Mouse (Mus musculus) kidney, adult 2 months (tissue): ENCODE measurements around the gene Primpol. TPM values are rescaled to one million over a fixed set of nuclear protein-coding genes. Genes with fewer than 3 reads are reported as not detected.

Source experiments
- DNase-seq: peaks from one replicate; pipeline ENCODE4 v3.0.0; 2021
- H3K27ac ChIP-seq: fragments of 200-500 bp; 2 replicates; pipeline ENCODE4 v1.5.1; 2012; ENCODE audit warnings: low read depth, low read length, control low read depth, inconsistent platforms; ENCODE audit not compliant: insufficient read depth
- H3K27me3 ChIP-seq: fragments of 200-500 bp; replicated peaks from 2 replicates; pipeline ENCODE4 v1.6.1; 2012; ENCODE audit warnings: mild to moderate bottlenecking, moderate library complexity, low read length, inconsistent platforms; ENCODE audit not compliant: control insufficient read depth, insufficient read depth
- H3K36me3 ChIP-seq: fragments of 200-500 bp; 2 replicates; pipeline ENCODE4 v1.6.1; 2012; ENCODE audit warnings: mild to moderate bottlenecking, moderate library complexity, low read length, inconsistent platforms; ENCODE audit not compliant: control insufficient read depth, insufficient read depth
- H3K4me1 ChIP-seq: fragments of 200-500 bp; 2 replicates; pipeline ENCODE4 v1.6.1; 2011; ENCODE audit warnings: low read length; ENCODE audit not compliant: control insufficient read depth, insufficient read depth
- H3K4me3 ChIP-seq: fragments of 200-500 bp; 2 replicates; pipeline ENCODE4 v1.5.1; 2011; ENCODE audit warnings: mild to moderate bottlenecking, low read depth, low read length, control low read depth; ENCODE audit not compliant: insufficient read depth
- CTCF ChIP-seq: fragments of 200-500 bp; conservative IDR thresholded peaks from 2 replicates; pipeline ENCODE4 v1.5.1; 2011; ENCODE audit warnings: low read depth, mild to moderate bottlenecking, control low read depth, low read length, moderate library complexity, mixed read lengths; ENCODE audit not compliant: insufficient read depth, insufficient read length
- POLR2A ChIP-seq: fragments of 200-500 bp; IDR thresholded peaks from one replicate; pipeline ENCODE4 v1.6.1; 2011; ENCODE audit warnings: low read depth, low read length, control low read depth
- WGBS: fragments of 180-500 bp; shearing (Covaris S2); methylation state at CpG from one replicate; pipeline ENCODE4 v1.1.7; 2018; 5-methylcytosine and 5-hydroxymethylcytosine counted together
- polyA plus RNA-seq: library from polyadenylated mRNA; depleted of rRNA; stranded (reverse); fragments of >200 nt; gene quantifications from 2 replicates; pipeline ENCODE4 v1.2.3, GENCODE M21; 2012

Primpol gene
- polyA plus RNA-seq, 1 experiment = 1.4 TPM

GRCm38 (mm10) chr8:46546431-46547176 is 70.4 kb downstream of the Primpol start:
- WGBS = 18% methylated on average over 11 of the region's 11 CpGs
- H3K36me3 ChIP-seq = no peaks in the 10 kb centered on the region
- H3K27ac ChIP-seq = peak overlapping the region; percentile 83
- DNase-seq = peak; percentile 93
- peaks cover 6% of the 10 kb centered on the region; the same call in 1 of the 2 replicates for H3K4me1 ChIP-seq
- H3K27me3 ChIP-seq = no peaks in the 10 kb centered on the region
- TF ChIP-seq CTCF (peak; percentile 24; the same call in 1 of the 2 replicates), POLR2A (no peak)
- H3K4me3 ChIP-seq = no peak overlapping the region

GRCm38 (mm10) chr8:46545854-46546253 is 71.2 kb downstream of the Primpol start:
- no peak for TF ChIP-seq CTCF
- TF ChIP-seq POLR2A = no peak
- Histone ChIP-seq H3K27ac (peak overlapping the region; percentile 54), H3K4me3 (no peak overlapping the region), H3K36me3 (no peaks in the 10 kb centered on the region), H3K27me3 (no peaks in the 10 kb centered on the region), H3K4me1 (peaks cover 6% of the 10 kb centered on the region; the same call in 1 of the 2 replicates)
- peak; percentile 59 for DNase-seq
- 27% methylated on average over 5 of the region's 5 CpGs for WGBS

- DNase-seq = peak; percentile 27
Observed at GRCm38 (mm10) chr8:46543662-46544061, 73.3 kb downstream of the Primpol start.

DNA sequence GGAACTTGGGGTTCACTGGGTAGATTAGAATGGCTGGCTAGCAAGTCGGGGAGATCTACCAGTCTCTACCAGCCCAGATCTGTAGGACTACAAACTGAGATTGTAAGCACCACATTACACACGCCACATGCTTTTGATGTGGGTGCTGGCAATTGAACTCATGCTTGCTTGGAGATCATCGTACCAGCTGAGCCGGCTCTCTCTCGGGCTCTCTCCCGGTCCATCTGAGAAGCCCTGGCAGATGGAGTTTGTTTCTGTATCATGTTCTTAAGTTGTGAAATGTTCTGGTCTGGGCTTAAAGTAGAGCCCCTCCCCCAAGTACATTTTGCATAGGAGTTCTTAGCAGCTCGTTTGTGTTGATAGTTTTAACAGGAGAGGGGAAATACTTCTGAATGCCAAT is 73.8 kb downstream of the Primpol start:
- no peaks in the 10 kb centered on the region for H3K36me3 ChIP-seq
- 65% methylated on average over 7 of the region's 7 CpGs for whole genome bisulfite sequencing
- DNase-seq = no peak
- H3K27me3 ChIP-seq = no peaks in the 10 kb centered on the region
- no peak overlapping the region for H3K27ac ChIP-seq
- H3K4me3 ChIP-seq = no peak overlapping the region
- peaks cover 6% of the 10 kb centered on the region; the same call in 1 of the 2 replicates for H3K4me1 ChIP-seq
- TF ChIP-seq POLR2A = no peak
- no peak for TF ChIP-seq CTCF

More at GRCm38 (mm10) chr8:46543662-46544061, 73.3 kb downstream of the Primpol start:
- H3K27ac ChIP-seq = no peak overlapping the region
- no peaks in the 10 kb centered on the region for H3K27me3 ChIP-seq
- H3K4me1 ChIP-seq = peaks cover 6% of the 10 kb centered on the region; the same call in 1 of the 2 replicates
- H3K36me3 ChIP-seq = no peaks in the 10 kb centered on the region
- 57% methylated on average over 6 of the region's 6 CpGs for WGBS
- no peak overlapping the region for H3K4me3 ChIP-seq
- no peak for TF ChIP-seq POLR2A
- TF ChIP-seq CTCF = no peak

GRCm38 (mm10) chr8:46539701-46540100 is 77.3 kb downstream of the Primpol start:
- Histone ChIP-seq H3K4me3 (no peak overlapping the region), H3K27ac (no peak overlapping the region), H3K36me3 (no peaks in the 10 kb centered on the region), H3K27me3 (no peaks in the 10 kb centered on the region), H3K4me1 (no peaks in the 10 kb centered on the region)
- WGBS = 41% methylated on average over 5 of the region's 5 CpGs
- DNase-seq = peak; percentile 54
- TF ChIP-seq CTCF (no peak), POLR2A (no peak)

DNA sequence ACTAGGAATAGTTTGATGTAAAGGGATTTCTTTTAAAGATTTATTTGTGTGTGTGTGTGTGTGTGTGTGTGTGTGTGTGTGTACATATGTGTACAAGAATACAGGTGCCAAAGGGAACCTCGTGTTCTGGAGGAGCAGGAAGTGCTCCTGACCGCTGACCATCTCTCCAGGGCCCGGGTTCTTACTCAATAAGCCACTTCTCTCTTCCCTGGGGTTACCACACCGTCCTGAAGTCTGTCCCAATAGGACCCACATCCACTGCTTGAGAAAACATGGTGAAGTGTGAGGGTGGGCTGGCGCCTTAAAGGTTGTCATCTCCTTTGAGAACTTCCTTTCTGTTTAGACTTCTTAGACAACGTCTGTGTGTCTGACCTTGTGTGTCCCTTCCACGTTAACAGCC is 83.1 kb downstream of the Primpol start:
- Histone ChIP-seq H3K27ac (no peak overlapping the region), H3K4me1 (no peaks in the 10 kb centered on the region; the same call in 1 of the 2 replicates), H3K27me3 (no peaks in the 10 kb centered on the region), H3K36me3 (peaks cover 3% of the 10 kb centered on the region), H3K4me3 (no peak overlapping the region)
- DNase-seq = no peak
- 84% methylated on average over 7 of the region's 7 CpGs for WGBS
- TF ChIP-seq CTCF (no peak), POLR2A (no peak)

- no peak overlapping the region for H3K4me3 ChIP-seq
- TF ChIP-seq POLR2A (no peak), CTCF (no peak)
- WGBS = 37% methylated on average over 4 of the region's 4 CpGs
Observed at GRCm38 (mm10) chr8:46530541-46530940, 86.5 kb downstream of the Primpol start.

More at GRCm38 (mm10) chr8:46530541-46530940, 86.5 kb downstream of the Primpol start:
- peak; percentile 29 for DNase-seq
- Histone ChIP-seq H3K27ac (no peak overlapping the region), H3K27me3 (no peaks in the 10 kb centered on the region), H3K36me3 (peaks cover 6% of the 10 kb centered on the region), H3K4me1 (peaks cover 2% of the 10 kb centered on the region; the same call in 1 of the 2 replicates)
